8 mouse cellular contexts compared by ENCODE assay signal in genomic region chr9:106430015-106430264, GRCm38 (mm10). TPM values are rescaled to one million over a fixed set of nuclear protein-coding genes. Genes with fewer than 3 reads are reported as not detected.
DNase-seq lines count a peak whose midpoint lies in the region; ATAC-seq and TF ChIP-seq lines count a peak whose summit lies in the region.

No protein-coding gene starts in this region.

- no peak for TF ChIP-seq CTCF in liver, adult 2 months (IDR thresholded peaks at IDR 0.05; ENCODE audit: low read depth, low read length)

- peaks cover 6% of the 10 kb centered on the region for H3K79me2 ChIP-seq in liver, adult 2 months (ENCODE audit: control insufficient read depth, insufficient read depth, low read length)

- H3K27me3 ChIP-seq in liver, adult 2 months (ENCODE audit: control insufficient read depth, insufficient read depth, low read length), result no peaks in the 10 kb centered on the region
- H3K27me3 ChIP-seq in embryonic facial prominence, embryonic 14.5 days (replicated peaks; ENCODE audit: control insufficient read depth, insufficient read depth, low read length), result no peaks in the 10 kb centered on the region
- no peaks in the 10 kb centered on the region for H3K27me3 ChIP-seq in intestine, embryonic 16.5 days (replicated peaks; ENCODE audit: control insufficient read depth, insufficient read depth, low read length)
- no peaks in the 10 kb centered on the region for H3K27me3 ChIP-seq in neural tube, embryonic 14.5 days (ENCODE audit: control insufficient read depth, insufficient read depth, low read length)

- peaks cover 6% of the 10 kb centered on the region for H3K4me1 ChIP-seq in liver, adult 2 months (ENCODE audit: control insufficient read depth, insufficient read depth, low read length)
- H3K4me1 ChIP-seq in embryonic facial prominence, embryonic 14.5 days (ENCODE audit: control insufficient read depth, insufficient read depth, low read length), result 0 out of 2 replicates have a peak, but pooled peaks cover 4% of the 10 kb centered on the region
- peaks cover 30% of the 10 kb centered on the region for H3K4me1 ChIP-seq in intestine, embryonic 16.5 days (ENCODE audit: control insufficient read depth, insufficient read depth, low read length)
- peaks cover 7% of the 10 kb centered on the region for H3K4me1 ChIP-seq in neural tube, embryonic 14.5 days (ENCODE audit: control insufficient read depth, insufficient read depth, low read length)

- DNase-seq in liver, adult 2 months (ENCODE audit: extremely low read depth, low read depth, low spot score), result no peak
- DNase-seq in liver, result no peak
- no peak for DNase-seq in embryonic facial prominence, embryonic 14.5 days (ENCODE audit: low spot score)
- DNase-seq in cerebellum, postnatal 14 days, result no peak
- DNase-seq in B cell, adult 2 months, result no peak
- DNase-seq in thymus, adult 18-20 months, result no peak

- TF ChIP-seq POLR2A in liver, adult 2 months (IDR thresholded peaks at IDR 0.05; ENCODE audit: extremely low read depth, insufficient read depth, low read length), result no peak

- peak overlapping the region; percentile 62 for H3K27ac ChIP-seq in liver, adult 2 months (replicated peaks; ENCODE audit: insufficient read depth, low read depth, low read length)
- H3K27ac ChIP-seq in embryonic facial prominence, embryonic 14.5 days (replicated peaks; ENCODE audit: low read depth, low read length), result peak overlapping the region; percentile 93
- peak overlapping the region; percentile 82 for H3K27ac ChIP-seq in intestine, embryonic 16.5 days (ENCODE audit: low read length)
- H3K27ac ChIP-seq in neural tube, embryonic 14.5 days (ENCODE audit: low read depth, low read length), result peak overlapping the region; percentile 93

- H3K9me3 ChIP-seq in embryonic facial prominence, embryonic 14.5 days (ENCODE audit: control insufficient read depth, low read length), result no peaks in the 10 kb centered on the region
- no peaks in the 10 kb centered on the region for H3K9me3 ChIP-seq in intestine, embryonic 16.5 days (ENCODE audit: control insufficient read depth, low read length)
- no peaks in the 10 kb centered on the region for H3K9me3 ChIP-seq in neural tube, embryonic 14.5 days (ENCODE audit: control insufficient read depth, low read length)

- H3K4me2 ChIP-seq in embryonic facial prominence, embryonic 14.5 days (ENCODE audit: low read depth, low read length), result peak overlapping the region; percentile 89
- peak overlapping the region; percentile 82 for H3K4me2 ChIP-seq in intestine, embryonic 16.5 days (ENCODE audit: low read depth, low read length)
- H3K4me2 ChIP-seq in neural tube, embryonic 14.5 days (ENCODE audit: low read depth, low read length), result peak overlapping the region; percentile 73

- peaks cover 19% of the 10 kb centered on the region for H3K36me3 ChIP-seq in liver, adult 2 months (ENCODE audit: control insufficient read depth, insufficient read depth, low read length)
- peaks cover 32% of the 10 kb centered on the region for H3K36me3 ChIP-seq in embryonic facial prominence, embryonic 14.5 days (ENCODE audit: control insufficient read depth, insufficient read depth, low read length)
- H3K36me3 ChIP-seq in intestine, embryonic 16.5 days (ENCODE audit: control insufficient read depth, insufficient read depth, low read length), result 0 out of 2 replicates have a peak, but pooled peaks cover 8% of the 10 kb centered on the region
- peaks cover 26% of the 10 kb centered on the region for H3K36me3 ChIP-seq in neural tube, embryonic 14.5 days (ENCODE audit: control insufficient read depth, insufficient read depth, low read length)

- ATAC-seq in embryonic facial prominence, embryonic 14.5 days (ENCODE audit: low read depth), result no peak
- no peak for ATAC-seq in intestine, embryonic 16.5 days
- no peak for ATAC-seq in neural tube, embryonic 14.5 days (ENCODE audit: low read depth)

- peak overlapping the region; percentile 98 for H3K4me3 ChIP-seq in liver, adult 2 months (ENCODE audit: insufficient read depth, low read depth, low read length)
- H3K4me3 ChIP-seq in embryonic facial prominence, embryonic 14.5 days (ENCODE audit: low read depth, low read length), result peak overlapping the region; percentile 67
- H3K4me3 ChIP-seq in intestine, embryonic 16.5 days (ENCODE audit: low read length), result peak overlapping the region; percentile 89
- H3K4me3 ChIP-seq in neural tube, embryonic 14.5 days (ENCODE audit: low read depth, low read length), result peak overlapping the region; percentile 45

- under 1% methylated on average over 4 of the region's 4 CpGs for WGBS in liver, adult 2 months
- 2% methylated on average over 4 of the region's 4 CpGs for WGBS in embryonic facial prominence, embryonic 14.5 days
- 1% methylated on average over 4 of the region's 4 CpGs for WGBS in intestine, embryonic 16.5 days
- 2% methylated on average over 4 of the region's 4 CpGs for WGBS in neural tube, embryonic 14.5 days

- peak overlapping the region; percentile 96 for H3K9ac ChIP-seq in liver, adult 2 months (ENCODE audit: low read depth, low read length)
- H3K9ac ChIP-seq in embryonic facial prominence, embryonic 14.5 days (ENCODE audit: low read depth, low read length), result peak overlapping the region; percentile 94
- peak overlapping the region; percentile 96 for H3K9ac ChIP-seq in intestine, embryonic 16.5 days (ENCODE audit: low read depth, low read length)
- peak overlapping the region; percentile 85 for H3K9ac ChIP-seq in neural tube, embryonic 14.5 days (replicated peaks; ENCODE audit: low read depth, low read length)

RNA-seq across cellular contexts. Expression of gene Rpl29, which starts 0.7 kb away (rescaled TPM):
- total RNA-seq in liver, adult 2 months (2014; rRNA removed), result 182 and 210 TPM in 2 replicates
- 230 and 232 TPM in 2 replicates for polyA plus RNA-seq in liver, adult 2 months (2012; rRNA removed)
- 1,079 and 1,109 TPM in 2 replicates for polyA plus RNA-seq in embryonic facial prominence, embryonic 14.5 days (2014; fragmentation: Nextera tagmentation; extraction: Ambion mirVana)
- polyA plus RNA-seq in intestine, embryonic 16.5 days (2015; fragmentation: Nextera tagmentation; extraction: Ambion mirVana), result 866 and 931 TPM in 2 replicates
- 719 and 757 TPM in 2 replicates for polyA plus RNA-seq in neural tube, embryonic 14.5 days (2014; fragmentation: Nextera tagmentation; extraction: Ambion mirVana)

RNA-seq across cellular contexts. Expression of gene Acy1, which starts 8.2 kb away (rescaled TPM):
- total RNA-seq in liver, adult 2 months (2014; rRNA removed), result 65.2 and 76.5 TPM in 2 replicates
- polyA plus RNA-seq in liver, adult 2 months (2012; rRNA removed), result 50.7 and 64.3 TPM in 2 replicates
- 37.9 and 45.1 TPM in 2 replicates for polyA plus RNA-seq in embryonic facial prominence, embryonic 14.5 days (2014; fragmentation: Nextera tagmentation; extraction: Ambion mirVana)
- polyA plus RNA-seq in intestine, embryonic 16.5 days (2015; fragmentation: Nextera tagmentation; extraction: Ambion mirVana), result 59.8 and 59.9 TPM in 2 replicates
- 20.3 and 22.5 TPM in 2 replicates for polyA plus RNA-seq in neural tube, embryonic 14.5 days (2014; fragmentation: Nextera tagmentation; extraction: Ambion mirVana)

RNA-seq across cellular contexts. Expression of gene Abhd14b, which starts 17.3 kb away (rescaled TPM):
- 129 and 183 TPM in 2 replicates for total RNA-seq in liver, adult 2 months (2014; rRNA removed)
- polyA plus RNA-seq in liver, adult 2 months (2012; rRNA removed), result 402 and 415 TPM in 2 replicates
- polyA plus RNA-seq in embryonic facial prominence, embryonic 14.5 days (2014; fragmentation: Nextera tagmentation; extraction: Ambion mirVana), result 21.5 and 30.3 TPM in 2 replicates
- 34.3 and 34.4 TPM in 2 replicates for polyA plus RNA-seq in intestine, embryonic 16.5 days (2015; fragmentation: Nextera tagmentation; extraction: Ambion mirVana)
- 8.6 TPM in 2 replicates for polyA plus RNA-seq in neural tube, embryonic 14.5 days (2014; fragmentation: Nextera tagmentation; extraction: Ambion mirVana)

RNA-seq across cellular contexts. Expression of gene Abhd14a, which starts 17.5 kb away (rescaled TPM):
- 8.2 and 10.4 TPM in 2 replicates for total RNA-seq in liver, adult 2 months (2014; rRNA removed)
- 22.7 and 24.4 TPM in 2 replicates for polyA plus RNA-seq in liver, adult 2 months (2012; rRNA removed)
- 60.9 and 66.1 TPM in 2 replicates for polyA plus RNA-seq in embryonic facial prominence, embryonic 14.5 days (2014; fragmentation: Nextera tagmentation; extraction: Ambion mirVana)
- 50.2 and 52.0 TPM in 2 replicates for polyA plus RNA-seq in intestine, embryonic 16.5 days (2015; fragmentation: Nextera tagmentation; extraction: Ambion mirVana)
- polyA plus RNA-seq in neural tube, embryonic 14.5 days (2014; fragmentation: Nextera tagmentation; extraction: Ambion mirVana), result 59.5 and 66.9 TPM in 2 replicates

RNA-seq across cellular contexts. Expression of gene Pcbp4, which starts 23.2 kb away (rescaled TPM):
- total RNA-seq in liver, adult 2 months (2014; rRNA removed), result 15.9 and 22.2 TPM in 2 replicates
- polyA plus RNA-seq in liver, adult 2 months (2012; rRNA removed), result 43.3 and 52.5 TPM in 2 replicates
- 90.2 and 101 TPM in 2 replicates for polyA plus RNA-seq in embryonic facial prominence, embryonic 14.5 days (2014; fragmentation: Nextera tagmentation; extraction: Ambion mirVana)
- polyA plus RNA-seq in intestine, embryonic 16.5 days (2015; fragmentation: Nextera tagmentation; extraction: Ambion mirVana), result 30.5 and 32.6 TPM in 2 replicates
- 166 and 182 TPM in 2 replicates for polyA plus RNA-seq in neural tube, embryonic 14.5 days (2014; fragmentation: Nextera tagmentation; extraction: Ambion mirVana)

Comparison
In these comparisons a context has a peak if more than half of its experiments do, and no peak if none do; other contexts are left out.
1. H3K4me3 ChIP-seq: peak in every context shown above with its lines; median percentile 98 in liver, adult 2 months; 89 in intestine, embryonic 16.5 days; 67 in embryonic facial prominence, embryonic 14.5 days; 45 in neural tube, embryonic 14.5 days.
2. RNA of gene Abhd14b, which starts 17.3 kb away (polyA plus RNA-seq): 402 to 415 TPM in liver, adult 2 months; 34.3 to 34.4 TPM in intestine, embryonic 16.5 days, 21.5 to 30.3 TPM in embryonic facial prominence, embryonic 14.5 days and 8.6 TPM in neural tube, embryonic 14.5 days; every median in the first group is over 10 times any median in the second.
3. Peak in every context shown above with its lines, with median percentiles within 50 percentile points of each other: H3K27ac ChIP-seq, H3K9ac ChIP-seq and H3K4me2 ChIP-seq.